Mouse (Mus musculus): ENCODE results near the gene Gmds.

- TF ChIP-seq CTCF (IDR thresholded peaks at IDR 0.05; ENCODE audit: control insufficient read depth, insufficient read depth, insufficient replicate concordance, low read depth, low read length), result no peak
- no peak for TF ChIP-seq POLR2A (IDR thresholded peaks at IDR 0.05; ENCODE audit: control insufficient read depth, low read depth, low read length)
These were observed 529.6 kb downstream of the Gmds start for GRCm38 (mm10) chr13:31808804-31809420.

All from testis, adult 2 months (tissue).